Mouse (Mus musculus) kidney, adult 2 months (tissue): ENCODE results near the gene Etfa.

ENCODE experiments used
- CTCF ChIP-seq: fragments of 200-500 bp; conservative IDR thresholded peaks from 2 replicates; pipeline ENCODE4 v1.5.1; 2011; ENCODE audit warnings: low read depth, mild to moderate bottlenecking, control low read depth, low read length, moderate library complexity, mixed read lengths; ENCODE audit not compliant: insufficient read depth, insufficient read length
- POLR2A ChIP-seq: fragments of 200-500 bp; IDR thresholded peaks from one replicate; pipeline ENCODE4 v1.6.1; 2011; ENCODE audit warnings: low read depth, low read length, control low read depth

DNA sequence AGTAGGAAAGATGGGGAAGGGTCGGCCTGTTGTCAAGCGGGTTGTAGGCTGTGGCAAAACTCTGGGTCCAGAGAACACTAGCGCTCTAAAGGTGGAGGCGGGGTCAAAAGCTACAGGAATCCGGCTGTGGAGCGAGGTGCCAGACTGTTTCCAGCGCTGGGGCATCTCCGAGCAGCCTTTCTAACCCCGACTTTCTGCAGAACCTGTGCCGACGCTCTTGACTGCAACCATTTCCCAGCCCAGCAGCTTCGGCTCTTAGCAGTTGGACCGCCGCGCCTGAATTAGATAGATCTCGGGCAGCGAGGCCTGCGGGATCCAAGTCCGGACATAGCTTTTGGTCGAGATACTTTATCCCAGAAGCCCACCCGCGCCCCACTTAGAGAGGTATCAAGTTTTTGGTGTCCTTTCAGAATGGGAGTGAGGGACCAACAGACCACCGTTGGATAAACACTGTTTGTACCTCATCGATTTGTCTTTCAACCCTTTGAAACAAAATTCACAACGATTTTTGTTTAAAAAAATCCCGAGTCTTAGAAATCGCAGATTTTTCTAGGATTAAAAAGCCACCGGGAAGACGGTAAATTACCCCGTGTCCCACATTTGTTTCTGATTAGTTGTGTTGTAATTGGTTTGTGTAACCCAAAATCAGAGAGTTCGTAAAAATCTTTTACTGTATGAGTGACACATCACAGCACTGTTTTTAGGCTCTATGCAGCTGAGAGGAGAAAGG, 27.8 kb upstream of the Etfa start:
- TF ChIP-seq CTCF (no peak), POLR2A (no peak)
